Mouse (Mus musculus) small intestine, adult 2 months (tissue): ENCODE data around the gene Vps13d. TPM values are rescaled to one million over a fixed set of nuclear protein-coding genes. Genes with fewer than 3 reads are reported as not detected.
A peak's percentile ranks its signal among the peaks of the same experiment; 100 is the strongest.

Experiments
- H3K27ac ChIP-seq: fragments of 200-500 bp; 2 replicates; pipeline ENCODE4 v1.5.1; 2012; ENCODE audit warnings: low read depth, low read length, control low read depth, inconsistent platforms; ENCODE audit not compliant: insufficient read depth
- H3K27me3 ChIP-seq: fragments of 200-500 bp; 2 replicates; pipeline ENCODE4 v1.6.1; 2012; ENCODE audit warnings: mild to moderate bottlenecking, moderate library complexity, low read length, inconsistent platforms; ENCODE audit not compliant: control insufficient read depth, insufficient read depth
- H3K36me3 ChIP-seq: fragments of 200-500 bp; 2 replicates; pipeline ENCODE4 v1.6.1; 2012; ENCODE audit warnings: mild to moderate bottlenecking, low read length, control low read depth, inconsistent platforms; ENCODE audit not compliant: control insufficient read depth, insufficient read depth
- H3K4me1 ChIP-seq: fragments of 200-500 bp; 2 replicates; pipeline ENCODE4 v1.6.1; 2012; ENCODE audit warnings: low read length, inconsistent platforms, mixed read lengths; ENCODE audit not compliant: control insufficient read depth, insufficient read depth, insufficient read length
- H3K4me3 ChIP-seq: fragments of 200-500 bp; 2 replicates; pipeline ENCODE4 v1.5.1; 2012; ENCODE audit warnings: low read depth, mild to moderate bottlenecking, control low read depth, inconsistent platforms, low read length, moderate library complexity
- CTCF ChIP-seq: fragments of 200-500 bp; IDR thresholded peaks from 2 replicates; pipeline ENCODE4 v1.5.1; 2012; ENCODE audit warnings: low read depth, mild to moderate bottlenecking, control low read depth, inconsistent platforms, low read length, moderate library complexity, mixed read lengths; ENCODE audit not compliant: insufficient replicate concordance, insufficient read length; ENCODE audit errors: extremely low read depth
- POLR2A ChIP-seq: fragments of 200-500 bp; IDR thresholded peaks from 2 replicates; pipeline ENCODE4 v1.6.1; 2012; ENCODE audit warnings: low read depth, mild to moderate bottlenecking, control low read depth, inconsistent platforms, low read length, moderate library complexity
- WGBS: fragments of 180-500 bp; shearing (Covaris S2); methylation state at CpG from one replicate; pipeline ENCODE4 v1.1.7; 2018; 5-methylcytosine and 5-hydroxymethylcytosine counted together
- polyA plus RNA-seq: library from polyadenylated mRNA; depleted of rRNA; stranded (reverse); fragments of >200 nt; gene quantifications from 2 replicates; pipeline ENCODE4 v1.2.3, GENCODE M21; 2012

The Vps13d gene
- polyA plus RNA-seq, 1 experiment = 11.9 TPM

DNA sequence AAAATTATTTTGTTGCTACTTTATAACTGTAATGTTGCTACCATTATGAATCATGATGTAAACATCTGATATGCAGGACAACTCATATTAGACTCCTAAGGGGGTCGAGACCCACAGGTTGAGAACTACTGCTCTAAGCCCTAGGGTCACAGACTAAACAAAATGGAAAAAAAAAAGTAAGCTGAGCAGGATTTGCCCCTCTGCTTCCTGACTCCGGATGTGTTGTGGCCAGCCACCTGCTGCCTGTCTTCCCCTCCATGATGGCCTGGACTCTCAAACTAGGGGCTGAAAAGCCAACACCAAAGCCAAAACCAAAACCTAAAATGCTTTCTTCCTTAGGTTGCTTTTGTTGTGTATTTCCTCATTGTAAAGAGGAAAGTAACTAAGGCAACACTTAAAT lies 16.3 kb upstream of the Vps13d start:
- TF ChIP-seq CTCF (no peak), POLR2A (no peak)
- Histone ChIP-seq H3K4me3 (no peak overlapping the region), H3K27ac (peak overlapping the region; percentile 38; the same call in 1 of the 2 replicates), H3K27me3 (no peaks in the 10 kb centered on the region), H3K36me3 (peaks cover 3% of the 10 kb centered on the region), H3K4me1 (peaks cover 3% of the 10 kb centered on the region; the same call in 1 of the 2 replicates)
- WGBS = 69% methylated on average over 2 of the region's 2 CpGs

DNA sequence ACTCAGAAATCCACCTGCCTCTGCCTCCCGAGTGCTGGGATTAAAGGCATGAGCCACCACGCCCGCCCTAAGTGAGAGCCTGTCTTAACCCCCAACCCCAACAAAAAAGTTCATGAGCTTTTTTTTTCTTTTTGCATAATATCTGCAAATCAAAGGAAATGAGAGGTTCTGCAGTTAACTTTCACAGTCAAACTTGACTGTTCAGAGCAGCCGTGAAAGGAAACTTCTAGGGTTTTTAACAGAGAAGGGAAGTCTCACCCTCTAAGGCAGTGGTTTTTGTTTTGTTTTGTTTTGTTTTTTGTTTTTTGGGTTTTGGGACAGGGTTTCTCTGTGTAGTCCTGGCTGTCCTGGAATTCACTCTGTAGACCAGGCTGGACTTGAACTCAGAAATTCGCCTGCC lies 15.8 kb upstream of the Vps13d start:
- Histone ChIP-seq H3K4me1 (peaks cover 3% of the 10 kb centered on the region; the same call in 1 of the 2 replicates), H3K27me3 (no peaks in the 10 kb centered on the region), H3K27ac (0 out of 2 replicates have a peak overlapping the region, but pooled peaks have one; percentile 38), H3K36me3 (peaks cover 2% of the 10 kb centered on the region), H3K4me3 (no peak overlapping the region)
- WGBS = 90% methylated on average over 5 of the region's 5 CpGs
- TF ChIP-seq POLR2A = no peak
- no peak for TF ChIP-seq CTCF

DNA sequence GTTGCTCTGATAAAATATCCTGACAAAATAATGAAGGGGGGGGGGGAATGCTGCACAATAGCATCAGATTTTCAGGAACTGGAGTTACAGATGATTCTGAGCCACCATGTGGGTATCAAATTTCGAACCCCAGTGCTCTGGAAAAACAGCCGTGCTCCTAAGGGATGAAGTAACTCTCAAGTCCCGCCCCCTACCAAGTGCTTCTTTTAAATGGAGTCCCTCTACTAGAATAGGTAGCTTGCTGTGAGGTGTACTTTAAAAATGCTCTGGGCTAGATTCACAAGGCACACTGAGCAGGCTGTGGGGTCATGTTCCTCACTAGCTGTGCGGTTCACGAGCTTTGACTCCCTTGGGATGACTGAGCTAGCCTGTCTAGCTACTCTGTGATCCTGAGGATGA lies 14.9 kb upstream of the Vps13d start:
- H3K27ac ChIP-seq = no peak overlapping the region
- WGBS = 65% methylated on average over 5 of the region's 5 CpGs
- TF ChIP-seq CTCF (no peak), POLR2A (no peak)
- peaks cover 3% of the 10 kb centered on the region; the same call in 1 of the 2 replicates for H3K4me1 ChIP-seq
- H3K27me3 ChIP-seq = no peaks in the 10 kb centered on the region
- H3K36me3 ChIP-seq = no peaks in the 10 kb centered on the region
- H3K4me3 ChIP-seq = no peak overlapping the region

DNA sequence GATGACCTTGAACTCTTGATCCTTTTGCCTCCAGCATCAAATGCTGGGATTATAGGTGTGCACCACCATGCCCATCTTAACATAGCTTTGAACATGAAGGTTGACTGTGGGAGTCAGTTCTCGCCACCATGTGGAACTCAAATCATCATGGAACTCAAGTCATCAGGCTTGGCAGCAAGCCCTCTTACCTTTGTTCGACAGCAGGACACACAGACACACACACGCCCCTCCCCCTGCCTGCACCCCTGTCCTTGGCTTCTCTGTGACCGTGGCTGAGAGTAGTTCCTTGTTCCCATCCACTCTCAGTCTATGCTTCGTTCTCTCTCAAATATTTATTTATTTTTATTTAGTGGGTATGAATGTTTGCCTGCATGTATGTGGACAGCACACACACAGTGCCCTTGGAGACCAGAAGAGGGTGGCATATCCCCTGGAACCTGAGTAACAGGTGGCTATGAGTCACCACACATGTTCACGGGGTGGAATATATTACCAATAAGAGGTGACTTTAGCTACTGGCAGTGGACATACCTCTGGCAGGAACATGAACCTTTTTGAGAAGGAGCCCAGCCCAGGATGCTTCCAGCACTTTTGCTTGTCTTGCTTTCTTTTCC lies 14.4 kb upstream of the Vps13d start:
- H3K27me3 ChIP-seq = no peaks in the 10 kb centered on the region
- WGBS = 24% methylated on average over 6 of the region's 6 CpGs
- H3K4me3 ChIP-seq = no peak overlapping the region
- peaks cover 3% of the 10 kb centered on the region; the same call in 1 of the 2 replicates for H3K4me1 ChIP-seq
- no peaks in the 10 kb centered on the region for H3K36me3 ChIP-seq
- TF ChIP-seq POLR2A (no peak), CTCF (no peak)
- H3K27ac ChIP-seq = no peak overlapping the region

DNA sequence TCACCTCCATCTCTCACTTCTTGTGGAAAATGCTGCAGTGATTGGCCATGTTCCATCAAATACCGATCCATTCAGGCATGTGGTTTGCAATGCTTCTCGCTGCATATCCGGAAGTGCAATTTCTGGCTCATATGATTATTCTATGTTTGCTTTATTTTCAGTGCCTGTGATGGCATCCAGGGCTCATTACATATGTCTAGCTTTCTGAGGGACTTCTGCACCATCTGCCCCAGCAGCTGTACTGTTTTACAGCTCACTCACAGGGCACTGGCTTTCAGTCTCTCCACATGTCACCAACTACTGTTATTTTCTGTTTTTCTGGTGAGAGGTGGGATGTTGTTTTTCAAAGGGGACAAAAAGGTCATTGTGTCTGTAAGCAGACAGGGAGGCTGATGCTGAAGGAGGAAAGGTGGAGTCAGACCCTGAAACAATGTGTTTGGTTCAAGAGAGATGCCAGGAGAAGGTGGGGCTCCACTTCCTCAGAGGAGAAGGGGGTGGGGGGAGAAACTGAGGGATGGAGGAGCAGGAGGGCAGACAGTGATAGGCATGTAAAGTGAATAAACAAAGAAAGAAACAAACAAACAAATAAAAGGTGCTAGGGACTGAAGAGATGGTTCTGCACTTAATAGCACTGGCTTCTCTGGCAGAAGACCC lies 13.0 kb upstream of the Vps13d start:
- no peaks in the 10 kb centered on the region for H3K27me3 ChIP-seq
- 70% methylated on average over 3 of the region's 3 CpGs for WGBS

DNA sequence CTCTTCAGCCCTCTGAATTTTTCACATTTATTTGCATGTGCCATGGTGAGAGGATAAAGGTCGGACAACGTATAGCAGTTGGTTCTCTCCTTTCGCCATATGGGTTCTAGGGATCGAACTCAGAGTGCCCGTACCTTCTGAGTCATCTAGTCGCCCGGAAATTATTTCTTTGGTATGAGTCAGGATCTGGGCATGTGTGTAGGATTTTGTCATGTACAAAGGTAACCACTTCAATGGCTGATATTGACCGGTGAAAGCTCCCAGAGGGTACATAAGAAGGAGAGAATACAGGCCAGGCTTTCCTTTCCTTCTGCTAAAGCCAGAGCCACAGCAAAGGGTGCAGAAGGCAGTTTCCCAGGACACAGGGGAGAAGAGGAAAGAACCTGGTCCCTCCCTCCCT lies 10.0 kb upstream of the Vps13d start:
- Histone ChIP-seq H3K4me3 (no peak overlapping the region), H3K27ac (no peak overlapping the region), H3K36me3 (no peaks in the 10 kb centered on the region), H3K4me1 (peaks cover 3% of the 10 kb centered on the region; the same call in 1 of the 2 replicates), H3K27me3 (no peaks in the 10 kb centered on the region)
- 64% methylated on average over 8 of the region's 8 CpGs for WGBS
- no peak for TF ChIP-seq POLR2A
- no peak for TF ChIP-seq CTCF

More for the DNA sequence above, 13.0 kb upstream of the Vps13d start:
- no peak for TF ChIP-seq POLR2A
- no peak for TF ChIP-seq CTCF
- no peak overlapping the region for H3K4me3 ChIP-seq
- H3K4me1 ChIP-seq = peaks cover 3% of the 10 kb centered on the region; the same call in 1 of the 2 replicates
- no peaks in the 10 kb centered on the region for H3K36me3 ChIP-seq
- no peak overlapping the region for H3K27ac ChIP-seq

DNA sequence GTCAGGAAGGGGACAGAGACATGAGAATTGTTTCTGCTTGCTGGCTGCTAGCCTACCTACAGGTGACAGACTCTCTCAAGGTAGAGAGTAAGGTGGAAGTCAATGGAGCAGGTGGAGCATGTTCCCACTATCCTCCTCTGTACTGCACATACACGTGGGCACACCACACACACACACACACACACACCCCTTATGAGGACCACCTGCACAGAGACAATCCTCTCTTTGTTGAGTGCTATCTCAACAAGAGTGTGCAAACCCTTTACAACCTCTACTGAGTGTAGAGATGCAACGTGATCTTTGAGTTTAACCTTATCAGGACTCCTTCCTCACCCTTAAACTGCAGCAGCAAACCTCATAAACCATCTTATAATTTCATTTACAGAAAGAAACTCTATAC lies 8.5 kb upstream of the Vps13d start:
- H3K27ac ChIP-seq = no peak overlapping the region
- no peaks in the 10 kb centered on the region for H3K27me3 ChIP-seq
- TF ChIP-seq CTCF (no peak), POLR2A (no peak)
- no peak overlapping the region for H3K4me3 ChIP-seq
- WGBS = 18% methylated on average over 2 of the region's 2 CpGs
- H3K4me1 ChIP-seq = no peaks in the 10 kb centered on the region; the same call in 1 of the 2 replicates
- H3K36me3 ChIP-seq = no peaks in the 10 kb centered on the region
